Mouse (Mus musculus): ENCODE measurements around the gene Rbm47.

DNA sequence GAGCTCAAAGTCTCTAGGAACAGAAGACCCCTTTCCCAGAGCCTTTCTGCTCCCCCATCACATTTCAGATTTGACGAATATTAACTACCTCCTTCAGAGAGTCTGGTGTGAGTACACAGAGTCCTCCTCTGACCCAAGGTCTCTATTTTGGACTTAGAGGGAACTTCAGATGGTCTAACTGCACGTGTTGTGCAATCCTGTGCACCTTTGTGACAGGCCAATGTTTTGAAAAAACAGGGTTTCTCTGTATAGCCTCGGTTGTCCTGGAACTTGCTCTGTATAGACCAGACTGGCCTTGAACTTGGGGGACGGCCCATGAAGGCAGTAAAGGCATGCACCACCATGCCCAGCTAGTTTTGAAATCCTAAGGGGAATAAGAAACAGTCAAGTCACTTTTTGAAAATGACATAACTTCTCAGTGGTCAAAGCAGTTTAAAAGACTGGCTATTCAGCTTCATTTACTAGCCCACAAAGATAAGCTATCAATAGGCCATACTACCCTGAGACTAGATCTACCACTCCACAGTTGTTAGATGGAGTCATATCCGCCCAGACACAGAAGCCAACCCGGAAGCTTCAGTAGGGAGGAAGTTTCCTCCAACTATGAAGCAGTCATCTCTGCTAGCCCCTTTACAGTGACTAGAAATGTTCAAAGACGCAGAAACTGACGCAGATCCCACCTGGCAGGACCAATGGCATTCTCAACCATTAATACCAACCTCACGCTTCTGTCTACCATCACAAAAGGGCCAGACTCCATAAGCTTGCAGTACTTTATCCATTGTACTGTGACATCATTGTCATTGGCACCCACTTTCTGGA is 93.3 kb downstream of the Rbm47 start:
- TF ChIP-seq POLR2A (IDR thresholded peaks at IDR 0.05; ENCODE audit: low read depth, low read length) = 0 out of 2 replicates have a peak, but pooled peaks have one; percentile 21
- no peak for TF ChIP-seq CTCF (IDR thresholded peaks at IDR 0.05; ENCODE audit: extremely low read depth, insufficient read length, insufficient replicate concordance, low read depth, low read length)

Data from small intestine, adult 2 months (tissue).